Mouse (Mus musculus) E14TG2a.4 (cell line): Measurements from ENCODE around the gene Tril.

Source experiments
- CTCF ChIP-seq: conservative IDR thresholded peaks from 2 replicates; pipeline ENCODE4 v1.5.1; 2014; ENCODE audit warnings: low read length
- NANOG ChIP-seq: IDR thresholded peaks from 2 replicates; pipeline ENCODE4 v1.6.1; 2014; ENCODE audit warnings: borderline replicate concordance, low read length, mixed read lengths
- POU5F1 ChIP-seq: IDR thresholded peaks from 2 replicates; pipeline ENCODE4 v1.6.1; 2014; ENCODE audit warnings: low read length, borderline replicate concordance

DNA sequence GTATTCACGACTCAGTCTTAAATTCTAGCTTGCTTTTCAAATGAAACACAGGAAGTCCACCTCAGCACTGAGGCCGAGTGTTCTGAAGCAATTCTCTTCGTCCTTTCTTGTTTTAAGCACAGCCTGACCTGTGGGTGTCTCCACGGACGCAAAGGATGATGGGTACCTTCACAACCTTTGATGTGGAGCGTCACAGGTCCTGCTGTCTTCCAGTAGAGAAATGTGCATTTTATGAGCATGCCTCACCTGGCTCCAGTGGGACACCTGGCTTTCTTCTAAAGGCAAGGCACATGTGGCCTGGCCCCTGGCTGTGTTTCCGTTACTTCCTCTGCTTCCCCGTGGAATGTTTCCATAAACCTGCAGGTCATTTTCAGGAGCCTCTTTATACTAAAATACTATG is 54.9 kb downstream of the Tril start:
- TF ChIP-seq CTCF (no peak), NANOG (no peak), POU5F1 (no peak)
